Mouse (Mus musculus): ENCODE measurements around the gene Brd3os. TPM values are rescaled to one million over a fixed set of nuclear protein-coding genes. Genes with fewer than 3 reads are reported as not detected.

Brd3os gene
- polyA plus RNA-seq, 1 experiment: 1.5 TPM

- TF ChIP-seq CTCF (IDR thresholded peaks at IDR 0.05; ENCODE audit: low read depth, low read length) (no peak), EP300 (IDR thresholded peaks at IDR 0.05; ENCODE audit: insufficient read depth, low read depth, low read length) (no peak), POLR2A (IDR thresholded peaks at IDR 0.05; ENCODE audit: insufficient read depth, low read length) (no peak)
These were observed 4.2 kb upstream of the Brd3os start for GRCm38 (mm10) chr2:27437876-27438275.

GRCm38 (mm10) chr2:27438281-27438680 lies 3.8 kb upstream of the Brd3os start:
- Histone ChIP-seq H3K9ac (ENCODE audit: low read depth, poor library complexity, severe bottlenecking) (no peak overlapping the region), H3K9me3 (replicated peaks; ENCODE audit: control insufficient read depth, insufficient read depth, low read length, poor library complexity, severe bottlenecking) (no peaks in the 10 kb centered on the region), H3K4me1 (ENCODE audit: control insufficient read depth, insufficient read depth, low read length) (peaks cover 2% of the 10 kb centered on the region), H3K27me3 (ENCODE audit: control insufficient read depth, insufficient read depth, low read length, poor library complexity, severe bottlenecking) (no peaks in the 10 kb centered on the region), H3K36me3 (ENCODE audit: control insufficient read depth, insufficient read depth, low read length, poor library complexity, severe bottlenecking) (no peaks in the 10 kb centered on the region), H3K27ac (ENCODE audit: insufficient read depth, low read length) (no peak overlapping the region), H3K4me3 (ENCODE audit: low read depth, low read length) (no peak overlapping the region)
- TF ChIP-seq CTCF (IDR thresholded peaks at IDR 0.05; ENCODE audit: low read depth, low read length) (no peak), EP300 (IDR thresholded peaks at IDR 0.05; ENCODE audit: insufficient read depth, low read depth, low read length) (no peak), POLR2A (IDR thresholded peaks at IDR 0.05; ENCODE audit: insufficient read depth, low read length) (no peak)

More at GRCm38 (mm10) chr2:27437876-27438275, 4.2 kb upstream of the Brd3os start:
- Histone ChIP-seq H3K4me3 (ENCODE audit: low read depth, low read length) (no peak overlapping the region), H3K27ac (ENCODE audit: insufficient read depth, low read length) (no peak overlapping the region), H3K4me1 (ENCODE audit: control insufficient read depth, insufficient read depth, low read length) (peaks cover 2% of the 10 kb centered on the region), H3K27me3 (ENCODE audit: control insufficient read depth, insufficient read depth, low read length, poor library complexity, severe bottlenecking) (no peaks in the 10 kb centered on the region), H3K9ac (ENCODE audit: low read depth, poor library complexity, severe bottlenecking) (no peak overlapping the region), H3K36me3 (ENCODE audit: control insufficient read depth, insufficient read depth, low read length, poor library complexity, severe bottlenecking) (no peaks in the 10 kb centered on the region), H3K9me3 (replicated peaks; ENCODE audit: control insufficient read depth, insufficient read depth, low read length, poor library complexity, severe bottlenecking) (no peaks in the 10 kb centered on the region)

GRCm38 (mm10) chr2:27442708-27443449 lies 755 bp downstream of the Brd3os start:
- Histone ChIP-seq H3K36me3 (ENCODE audit: control insufficient read depth, insufficient read depth, low read length, poor library complexity, severe bottlenecking) (peaks cover 6% of the 10 kb centered on the region; the same call in 1 of the 2 replicates), H3K9ac (ENCODE audit: low read depth, poor library complexity, severe bottlenecking) (peak overlapping the region; percentile 12), H3K27me3 (ENCODE audit: control insufficient read depth, insufficient read depth, low read length, poor library complexity, severe bottlenecking) (no peaks in the 10 kb centered on the region), H3K4me1 (ENCODE audit: control insufficient read depth, insufficient read depth, low read length) (peaks cover 2% of the 10 kb centered on the region), H3K9me3 (replicated peaks; ENCODE audit: control insufficient read depth, insufficient read depth, low read length, poor library complexity, severe bottlenecking) (no peaks in the 10 kb centered on the region), H3K27ac (ENCODE audit: insufficient read depth, low read length) (no peak overlapping the region), H3K4me3 (ENCODE audit: low read depth, low read length) (peak overlapping the region; percentile 54)
- TF ChIP-seq EP300 (IDR thresholded peaks at IDR 0.05; ENCODE audit: insufficient read depth, low read depth, low read length): no peak
- TF ChIP-seq CTCF (IDR thresholded peaks at IDR 0.05; ENCODE audit: low read depth, low read length): no peak
- TF ChIP-seq POLR2A (IDR thresholded peaks at IDR 0.05; ENCODE audit: insufficient read depth, low read length): no peak

DNA sequence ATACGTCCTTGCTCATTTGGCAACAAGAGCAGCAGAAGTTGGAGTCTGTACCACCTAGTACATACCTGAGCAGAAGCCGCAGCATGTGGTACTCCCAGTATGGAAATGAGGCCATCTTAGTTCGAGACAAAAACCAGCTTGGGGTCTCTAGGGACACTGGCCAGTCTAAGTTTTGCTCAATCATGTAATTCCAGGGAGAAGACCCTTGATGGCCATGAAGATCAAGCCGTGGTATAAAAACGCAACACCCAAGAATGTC lies 1.3 kb downstream of the Brd3os start:
- H3K36me3 ChIP-seq (ENCODE audit: control insufficient read depth, insufficient read depth, low read length, poor library complexity, severe bottlenecking): peaks cover 10% of the 10 kb centered on the region; the same call in 1 of the 2 replicates
- peaks cover 1% of the 10 kb centered on the region for H3K4me1 ChIP-seq (ENCODE audit: control insufficient read depth, insufficient read depth, low read length)
- no peaks in the 10 kb centered on the region for H3K27me3 ChIP-seq (ENCODE audit: control insufficient read depth, insufficient read depth, low read length, poor library complexity, severe bottlenecking)
- no peak overlapping the region for H3K9ac ChIP-seq (ENCODE audit: low read depth, poor library complexity, severe bottlenecking)
- no peak overlapping the region for H3K27ac ChIP-seq (ENCODE audit: insufficient read depth, low read length)
- H3K9me3 ChIP-seq (replicated peaks; ENCODE audit: control insufficient read depth, insufficient read depth, low read length, poor library complexity, severe bottlenecking): no peaks in the 10 kb centered on the region
- TF ChIP-seq POLR2A (IDR thresholded peaks at IDR 0.05; ENCODE audit: insufficient read depth, low read length) (no peak), CTCF (IDR thresholded peaks at IDR 0.05; ENCODE audit: low read depth, low read length) (no peak), EP300 (IDR thresholded peaks at IDR 0.05; ENCODE audit: insufficient read depth, low read depth, low read length) (no peak)
- no peak overlapping the region for H3K4me3 ChIP-seq (ENCODE audit: low read depth, low read length)

GRCm38 (mm10) chr2:27445910-27446309 lies 3.8 kb downstream of the Brd3os start:
- Histone ChIP-seq H3K27ac (ENCODE audit: insufficient read depth, low read length) (no peak overlapping the region), H3K9me3 (replicated peaks; ENCODE audit: control insufficient read depth, insufficient read depth, low read length, poor library complexity, severe bottlenecking) (no peaks in the 10 kb centered on the region), H3K27me3 (ENCODE audit: control insufficient read depth, insufficient read depth, low read length, poor library complexity, severe bottlenecking) (no peaks in the 10 kb centered on the region), H3K9ac (ENCODE audit: low read depth, poor library complexity, severe bottlenecking) (no peak overlapping the region), H3K4me1 (ENCODE audit: control insufficient read depth, insufficient read depth, low read length) (no peaks in the 10 kb centered on the region), H3K4me3 (ENCODE audit: low read depth, low read length) (no peak overlapping the region), H3K36me3 (ENCODE audit: control insufficient read depth, insufficient read depth, low read length, poor library complexity, severe bottlenecking) (peaks cover 28% of the 10 kb centered on the region)
- TF ChIP-seq EP300 (IDR thresholded peaks at IDR 0.05; ENCODE audit: insufficient read depth, low read depth, low read length) (no peak), CTCF (IDR thresholded peaks at IDR 0.05; ENCODE audit: low read depth, low read length) (no peak), POLR2A (IDR thresholded peaks at IDR 0.05; ENCODE audit: insufficient read depth, low read length) (no peak)

DNA sequence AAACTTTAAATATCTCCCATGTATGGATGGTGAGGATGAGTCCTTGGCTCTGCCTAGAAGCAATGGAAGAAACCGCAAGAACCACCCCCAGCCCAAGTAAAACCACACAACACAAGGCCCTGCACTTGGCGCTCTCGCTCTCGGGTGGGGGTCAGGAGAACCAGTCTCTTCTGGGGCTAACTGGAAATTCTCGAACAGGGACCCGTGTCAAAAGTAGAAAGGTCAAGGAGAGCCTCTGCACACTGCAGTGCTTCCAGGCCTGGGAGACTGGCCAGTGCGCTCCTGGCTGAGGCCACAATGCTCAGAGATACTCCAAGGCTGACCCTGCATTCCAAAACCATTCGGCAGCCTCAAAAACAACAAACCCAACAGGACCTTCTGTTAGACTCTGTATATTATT lies 4.7 kb downstream of the Brd3os start:
- no peak overlapping the region for H3K9ac ChIP-seq (ENCODE audit: low read depth, poor library complexity, severe bottlenecking)
- no peaks in the 10 kb centered on the region for H3K4me1 ChIP-seq (ENCODE audit: control insufficient read depth, insufficient read depth, low read length)
- H3K36me3 ChIP-seq (ENCODE audit: control insufficient read depth, insufficient read depth, low read length, poor library complexity, severe bottlenecking): peaks cover 37% of the 10 kb centered on the region
- H3K9me3 ChIP-seq (replicated peaks; ENCODE audit: control insufficient read depth, insufficient read depth, low read length, poor library complexity, severe bottlenecking): no peaks in the 10 kb centered on the region
- H3K4me3 ChIP-seq (ENCODE audit: low read depth, low read length): no peak overlapping the region
- no peaks in the 10 kb centered on the region for H3K27me3 ChIP-seq (ENCODE audit: control insufficient read depth, insufficient read depth, low read length, poor library complexity, severe bottlenecking)
- H3K27ac ChIP-seq (ENCODE audit: insufficient read depth, low read length): no peak overlapping the region
- TF ChIP-seq POLR2A (IDR thresholded peaks at IDR 0.05; ENCODE audit: insufficient read depth, low read length): no peak
- no peak for TF ChIP-seq EP300 (IDR thresholded peaks at IDR 0.05; ENCODE audit: insufficient read depth, low read depth, low read length)
- no peak for TF ChIP-seq CTCF (IDR thresholded peaks at IDR 0.05; ENCODE audit: low read depth, low read length)
